Mouse (Mus musculus) cerebellum, postnatal 10 days (tissue): ENCODE data around the gene Tmem220.
A peak's percentile ranks its signal among the peaks of the same experiment; 100 is the strongest.

Experiments
- DNase-seq, 2 experiments: peaks; one replicate each; pipeline ENCODE4 v3.0.0; 2021; ENCODE audit warnings: mixed read lengths in 2 of 2

Gene Tmem220

GRCm38 (mm10) chr11:67062726-67063125 is 37.8 kb downstream of the Tmem220 start:
- no peak for DNase-seq

GRCm38 (mm10) chr11:67067741-67068140 is 42.8 kb downstream of the Tmem220 start:
- DNase-seq, result no peak

- DNase-seq, result peak; percentile 71 to 75
These were observed 47.7 kb downstream of the Tmem220 start for GRCm38 (mm10) chr11:67072615-67073130.

GRCm38 (mm10) chr11:67075036-67075435 is 50.1 kb downstream of the Tmem220 start:
- peak; percentile 38 to 59 for DNase-seq

GRCm38 (mm10) chr11:67076781-67077180 is 51.8 kb downstream of the Tmem220 start:
- no peak for DNase-seq

- DNase-seq, result peak; percentile 51 to 61
These were observed 52.5 kb downstream of the Tmem220 start for GRCm38 (mm10) chr11:67077435-67077834.

- no peak for DNase-seq
These were observed 53.0 kb downstream of the Tmem220 start, which contains the start of gene Myh3 for GRCm38 (mm10) chr11:67078000-67078399. TSS of gene Myh3 (plus strand) at chr11:67078300.

GRCm38 (mm10) chr11:67078888-67079287 is 53.9 kb downstream of the Tmem220 start:
- no peak for DNase-seq

- DNase-seq, result peak; percentile 19 to 28
These were observed 54.8 kb downstream of the Tmem220 start for GRCm38 (mm10) chr11:67079740-67080139.

GRCm38 (mm10) chr11:67080168-67080567 is 55.2 kb downstream of the Tmem220 start:
- DNase-seq, result peak; percentile 84 to 87

GRCm38 (mm10) chr11:67081125-67081649 is 56.2 kb downstream of the Tmem220 start:
- DNase-seq, result no peak

GRCm38 (mm10) chr11:67082188-67082587 is 57.2 kb downstream of the Tmem220 start:
- DNase-seq, result no peak

GRCm38 (mm10) chr11:67082793-67083192 is 57.8 kb downstream of the Tmem220 start:
- no peak for DNase-seq

- no peak for DNase-seq
These were observed 58.3 kb downstream of the Tmem220 start for GRCm38 (mm10) chr11:67083239-67083638.

GRCm38 (mm10) chr11:67083712-67084340 is 58.9 kb downstream of the Tmem220 start:
- no peak for DNase-seq
